ENCODE assay signal across 13 mouse cellular contexts in the genomic region with DNA sequence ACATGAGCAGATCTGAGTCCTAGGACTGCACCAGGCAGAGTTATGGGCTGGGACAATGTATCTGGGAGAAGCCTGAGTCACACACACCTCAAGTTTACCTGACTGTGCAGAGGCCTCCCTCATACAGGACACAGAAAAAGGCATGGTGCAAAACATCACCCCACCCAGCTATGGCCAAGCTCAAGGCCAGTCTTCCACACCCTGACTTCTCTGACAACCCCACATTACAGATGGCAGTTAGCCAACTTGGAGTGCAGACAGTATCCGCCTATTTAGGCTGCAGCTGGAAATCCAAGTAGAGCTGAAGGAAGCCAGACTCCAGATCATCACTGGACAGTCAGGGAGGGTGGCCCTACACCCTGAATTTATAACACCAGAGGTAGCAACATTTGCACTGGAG. TPM values are rescaled to one million over a fixed set of nuclear protein-coding genes. Genes with fewer than 3 reads are reported as not detected.
A peak's percentile ranks its signal among the peaks of the same experiment; 100 is the strongest.
DNase-seq lines count a peak whose midpoint lies in the region; ATAC-seq and TF ChIP-seq lines count a peak whose summit lies in the region.
"Had no signal": no experiment of that assay in that cellular context is flagged by ENCODE, and none has a peak within 500 bp of the region (broad histone marks: within the 10 kb centered on the region; RNA-seq: fewer than 3 reads in every experiment).

No protein-coding gene starts in this region.

- TF ChIP-seq CTCF in hindbrain, postnatal 0 days (IDR thresholded peaks at IDR 0.05; ENCODE audit: low read depth) = no peak
- no peak for TF ChIP-seq CTCF in lung, postnatal 0 days (IDR thresholded peaks at IDR 0.05)

- 62% methylated on average over 1 of the region's 1 CpGs for WGBS in hindbrain, postnatal 0 days
- 96% methylated on average over 1 of the region's 1 CpGs for WGBS in hindbrain, embryonic 12.5 days
- 14% methylated on average over 1 of the region's 1 CpGs for WGBS in heart, embryonic 16.5 days
- 42% methylated on average over 1 of the region's 1 CpGs for WGBS in lung, postnatal 0 days
- 52% methylated on average over 1 of the region's 1 CpGs for WGBS in forebrain, embryonic 16.5 days

- no peaks in the 10 kb centered on the region for H3K4me1 ChIP-seq in hindbrain, postnatal 0 days (ENCODE audit: insufficient read depth, low read length)
- H3K4me1 ChIP-seq in hindbrain, embryonic 12.5 days = no peaks in the 10 kb centered on the region
- peaks cover 9% of the 10 kb centered on the region for H3K4me1 ChIP-seq in heart, embryonic 16.5 days (ENCODE audit: control insufficient read depth, insufficient read depth, low read length)
- no peaks in the 10 kb centered on the region; the same call in 1 of the 2 replicates for H3K4me1 ChIP-seq in lung, postnatal 0 days (ENCODE audit: insufficient read depth, low read depth, low read length)
- H3K4me1 ChIP-seq in forebrain, embryonic 16.5 days (replicated peaks; ENCODE audit: control insufficient read depth, insufficient read depth, low read length) = no peaks in the 10 kb centered on the region
- H3K4me1 ChIP-seq: forebrain, embryonic 15.5 days had no signal

- H3K9me3 ChIP-seq in hindbrain, postnatal 0 days (ENCODE audit: low read length) = no peaks in the 10 kb centered on the region
- H3K9me3 ChIP-seq in hindbrain, embryonic 12.5 days (replicated peaks) = no peaks in the 10 kb centered on the region
- H3K9me3 ChIP-seq in heart, embryonic 16.5 days (replicated peaks; ENCODE audit: control insufficient read depth, low read length) = no peaks in the 10 kb centered on the region
- H3K9me3 ChIP-seq in lung, postnatal 0 days (ENCODE audit: low read length) = no peaks in the 10 kb centered on the region
- H3K9me3 ChIP-seq in forebrain, embryonic 16.5 days (ENCODE audit: control insufficient read depth, low read length) = no peaks in the 10 kb centered on the region
- H3K9me3 ChIP-seq: forebrain, embryonic 15.5 days had no signal

- peaks cover 80% of the 10 kb centered on the region for H3K36me3 ChIP-seq in hindbrain, postnatal 0 days (ENCODE audit: insufficient read depth, low read length)
- peaks cover 95% of the 10 kb centered on the region for H3K36me3 ChIP-seq in hindbrain, embryonic 12.5 days
- peaks cover 60% of the 10 kb centered on the region for H3K36me3 ChIP-seq in heart, embryonic 16.5 days (ENCODE audit: control insufficient read depth, insufficient read depth)
- peaks cover 51% of the 10 kb centered on the region for H3K36me3 ChIP-seq in lung, postnatal 0 days (ENCODE audit: insufficient read depth, low read length)
- peaks cover 31% of the 10 kb centered on the region for H3K36me3 ChIP-seq in forebrain, embryonic 16.5 days (ENCODE audit: control insufficient read depth, insufficient read depth)

- H3K9ac ChIP-seq in hindbrain, postnatal 0 days (replicated peaks; ENCODE audit: low read length) = no peak overlapping the region
- no peak overlapping the region for H3K9ac ChIP-seq in hindbrain, embryonic 12.5 days
- no peak overlapping the region for H3K9ac ChIP-seq in heart, embryonic 16.5 days (ENCODE audit: low read length)
- H3K9ac ChIP-seq in lung, postnatal 0 days (replicated peaks; ENCODE audit: low read depth) = no peak overlapping the region
- H3K9ac ChIP-seq in forebrain, embryonic 16.5 days (replicated peaks; ENCODE audit: low read depth, low read length) = no peak overlapping the region
- H3K9ac ChIP-seq: forebrain, embryonic 15.5 days; liver, embryonic 14.5 days had no signal

- H3K27me3 ChIP-seq in hindbrain, postnatal 0 days (ENCODE audit: insufficient read depth, low read length) = no peaks in the 10 kb centered on the region
- no peaks in the 10 kb centered on the region for H3K27me3 ChIP-seq in hindbrain, embryonic 12.5 days
- no peaks in the 10 kb centered on the region for H3K27me3 ChIP-seq in heart, embryonic 16.5 days (ENCODE audit: control insufficient read depth, insufficient read depth, low read length)
- no peaks in the 10 kb centered on the region for H3K27me3 ChIP-seq in lung, postnatal 0 days (replicated peaks; ENCODE audit: insufficient read depth, low read length)
- no peaks in the 10 kb centered on the region for H3K27me3 ChIP-seq in forebrain, embryonic 16.5 days (replicated peaks; ENCODE audit: control insufficient read depth, insufficient read depth, low read length)
- H3K27me3 ChIP-seq: forebrain, embryonic 15.5 days had no signal

- no peak overlapping the region for H3K4me2 ChIP-seq in hindbrain, postnatal 0 days (ENCODE audit: low read depth, low read length)
- no peak overlapping the region for H3K4me2 ChIP-seq in hindbrain, embryonic 12.5 days (replicated peaks)
- no peak overlapping the region for H3K4me2 ChIP-seq in heart, embryonic 16.5 days (ENCODE audit: low read depth, low read length)
- H3K4me2 ChIP-seq in lung, postnatal 0 days (replicated peaks; ENCODE audit: low read depth, low read length) = no peak overlapping the region
- H3K4me2 ChIP-seq in forebrain, embryonic 16.5 days (ENCODE audit: low read length) = no peak overlapping the region
- H3K4me2 ChIP-seq: forebrain, embryonic 15.5 days had no signal

- H3K4me3 ChIP-seq in hindbrain, postnatal 0 days (ENCODE audit: low read length) = no peak overlapping the region
- no peak overlapping the region for H3K4me3 ChIP-seq in hindbrain, embryonic 12.5 days
- no peak overlapping the region for H3K4me3 ChIP-seq in heart, embryonic 16.5 days (ENCODE audit: low read length)
- H3K4me3 ChIP-seq in lung, postnatal 0 days (ENCODE audit: low read depth, low read length) = no peak overlapping the region
- no peak overlapping the region for H3K4me3 ChIP-seq in forebrain, embryonic 16.5 days (replicated peaks; ENCODE audit: low read length)
- H3K4me3 ChIP-seq: forebrain, embryonic 15.5 days had no signal

- peak; percentile 37 for DNase-seq in hindbrain, postnatal 0 days (ENCODE audit: low spot score)
- DNase-seq in NIH3T3 (ENCODE audit: low read depth) = peak; percentile 71
- peak; percentile 61 for DNase-seq in lung, postnatal 0 days (ENCODE audit: low spot score)
- no peak for DNase-seq in frontal cortex, adult 2 months (ENCODE audit: extremely low spot score in 1 of 2, low spot score in 1 of 2)

- TF ChIP-seq EP300 in lung, postnatal 0 days (IDR thresholded peaks at IDR 0.05) = no peak

- ATAC-seq in hindbrain, postnatal 0 days = no peak
- ATAC-seq in hindbrain, embryonic 12.5 days (ENCODE audit: low FRiP score) = no peak
- ATAC-seq in heart, embryonic 16.5 days (replicated peaks; ENCODE audit: extremely low read depth, insufficient read depth, low FRiP score) = peak; percentile 60; the same call in 1 of the 2 replicates
- ATAC-seq in lung, postnatal 0 days = peak; percentile 62
- no peak for ATAC-seq in inflammation-experienced regulatory T-cells, adult 6 months
- no peak for ATAC-seq in forebrain, embryonic 16.5 days
- ATAC-seq: forebrain, embryonic 15.5 days; midbrain, embryonic 16.5 days had no signal

- H3K27ac ChIP-seq in hindbrain, postnatal 0 days = no peak overlapping the region
- H3K27ac ChIP-seq in hindbrain, embryonic 12.5 days = no peak overlapping the region
- no peak overlapping the region; the same call in 1 of the 2 replicates for H3K27ac ChIP-seq in heart, embryonic 16.5 days (ENCODE audit: low read length)
- H3K27ac ChIP-seq in lung, postnatal 0 days (ENCODE audit: low read length) = no peak overlapping the region
- H3K27ac ChIP-seq in forebrain, embryonic 16.5 days (ENCODE audit: low read length) = no peak overlapping the region
- H3K27ac ChIP-seq: forebrain, embryonic 15.5 days; liver, embryonic 14.5 days had no signal

RNA-seq across cellular contexts. Expression of a gene that starts 18.6 kb away (rescaled TPM):
- 265 and 324 TPM in 2 replicates for total RNA-seq in hindbrain, postnatal 0 days (2014; rRNA removed)
- polyA plus RNA-seq in hindbrain, postnatal 0 days (2015; fragmentation: Nextera tagmentation; extraction: Ambion mirVana) = 69.5 and 70.7 TPM in 2 replicates
- 81.1 and 95.5 TPM in 2 replicates for polyA plus RNA-seq in hindbrain, embryonic 12.5 days (2016; fragmentation: Nextera tagmentation; extraction: Ambion mirVana)
- polyA plus RNA-seq in heart, embryonic 16.5 days (2015; fragmentation: Nextera tagmentation; extraction: Ambion mirVana) = 43.0 and 43.6 TPM in 2 replicates
- polyA plus RNA-seq in lung, postnatal 0 days (2015; fragmentation: Nextera tagmentation; extraction: Ambion mirVana) = 28.1 and 30.9 TPM in 2 replicates
- 212 and 221 TPM in 2 replicates for polyA plus RNA-seq in frontal cortex, adult 2 months (2012; rRNA removed)
- 100 to 1,000 TPM in 2 of 3 experiments, 10 to 100 TPM in 1; 63.2 to 112 (median 106) TPM for polyA plus RNA-seq in inflammation-experienced regulatory T-cells, adult 6 months (2017; shearing (Covaris generic))
- 81.8 and 97.2 TPM in 2 replicates for polyA plus RNA-seq in forebrain, embryonic 16.5 days (2015; fragmentation: Nextera tagmentation; extraction: Ambion mirVana)

RNA-seq across cellular contexts. Expression of a gene that starts 26.1 kb away (rescaled TPM):
- not detected in 2 replicates for total RNA-seq in hindbrain, postnatal 0 days (2014; rRNA removed)
- not detected in 2 replicates for polyA plus RNA-seq in hindbrain, postnatal 0 days (2015; fragmentation: Nextera tagmentation; extraction: Ambion mirVana)
- not detected in 2 replicates for polyA plus RNA-seq in hindbrain, embryonic 12.5 days (2016; fragmentation: Nextera tagmentation; extraction: Ambion mirVana)
- 0.19 and 0.42 TPM in 2 replicates for polyA plus RNA-seq in heart, embryonic 16.5 days (2015; fragmentation: Nextera tagmentation; extraction: Ambion mirVana)
- 0.11 and 0.12 TPM in 2 replicates for polyA plus RNA-seq in lung, postnatal 0 days (2015; fragmentation: Nextera tagmentation; extraction: Ambion mirVana)
- not detected in 2 replicates for polyA plus RNA-seq in frontal cortex, adult 2 months (2012; rRNA removed)
- polyA plus RNA-seq in inflammation-experienced regulatory T-cells, adult 6 months (2017; shearing (Covaris generic)) = not detected
- polyA plus RNA-seq in forebrain, embryonic 16.5 days (2015; fragmentation: Nextera tagmentation; extraction: Ambion mirVana) = not detected in 2 replicates
- total RNA-seq: hematopoietic stem cell, adult 5-6 weeks; left cerebral cortex, adult 18-20 months had no signal
- polyA plus RNA-seq: forebrain, embryonic 15.5 days; midbrain, embryonic 16.5 days had no signal

RNA-seq across cellular contexts. Expression of a gene that starts 37.7 kb away (rescaled TPM):
- not detected in 2 replicates for total RNA-seq in hindbrain, postnatal 0 days (2014; rRNA removed)
- polyA plus RNA-seq in hindbrain, postnatal 0 days (2015; fragmentation: Nextera tagmentation; extraction: Ambion mirVana) = not detected in 2 replicates
- not detected in 2 replicates for polyA plus RNA-seq in hindbrain, embryonic 12.5 days (2016; fragmentation: Nextera tagmentation; extraction: Ambion mirVana)
- polyA plus RNA-seq in heart, embryonic 16.5 days (2015; fragmentation: Nextera tagmentation; extraction: Ambion mirVana) = not detected in 2 replicates
- not detected in 2 replicates for polyA plus RNA-seq in lung, postnatal 0 days (2015; fragmentation: Nextera tagmentation; extraction: Ambion mirVana)
- not detected in 2 replicates for polyA plus RNA-seq in frontal cortex, adult 2 months (2012; rRNA removed)
- polyA plus RNA-seq in inflammation-experienced regulatory T-cells, adult 6 months (2017; shearing (Covaris generic)) = not detected
- polyA plus RNA-seq in forebrain, embryonic 16.5 days (2015; fragmentation: Nextera tagmentation; extraction: Ambion mirVana) = not detected in 2 replicates
- total RNA-seq: hematopoietic stem cell, adult 5-6 weeks; left cerebral cortex, adult 18-20 months had no signal
- polyA plus RNA-seq: forebrain, embryonic 15.5 days; midbrain, embryonic 16.5 days had no signal

RNA-seq across cellular contexts. Expression of a gene that starts 59.0 kb away (rescaled TPM):
- 24.9 and 26.2 TPM in 2 replicates for total RNA-seq in hindbrain, postnatal 0 days (2014; rRNA removed)
- 30.2 and 34.5 TPM in 2 replicates for polyA plus RNA-seq in hindbrain, postnatal 0 days (2015; fragmentation: Nextera tagmentation; extraction: Ambion mirVana)
- polyA plus RNA-seq in hindbrain, embryonic 12.5 days (2016; fragmentation: Nextera tagmentation; extraction: Ambion mirVana) = 42.5 and 47.3 TPM in 2 replicates
- 54.5 and 56.5 TPM in 2 replicates for polyA plus RNA-seq in heart, embryonic 16.5 days (2015; fragmentation: Nextera tagmentation; extraction: Ambion mirVana)
- polyA plus RNA-seq in lung, postnatal 0 days (2015; fragmentation: Nextera tagmentation; extraction: Ambion mirVana) = 44.8 and 48.1 TPM in 2 replicates
- 14.7 and 15.8 TPM in 2 replicates for polyA plus RNA-seq in frontal cortex, adult 2 months (2012; rRNA removed)
- 10 to 100 TPM; 24.7 to 44.0 (median 34.7) TPM for polyA plus RNA-seq in inflammation-experienced regulatory T-cells, adult 6 months (2017; shearing (Covaris generic))
- 29.5 and 32.3 TPM in 2 replicates for polyA plus RNA-seq in forebrain, embryonic 16.5 days (2015; fragmentation: Nextera tagmentation; extraction: Ambion mirVana)

RNA-seq across cellular contexts. Expression of a gene that starts 59.1 kb away (rescaled TPM):
- 79.1 and 106 TPM in 2 replicates for total RNA-seq in hindbrain, postnatal 0 days (2014; rRNA removed)
- polyA plus RNA-seq in hindbrain, postnatal 0 days (2015; fragmentation: Nextera tagmentation; extraction: Ambion mirVana) = 97.1 and 99.1 TPM in 2 replicates
- polyA plus RNA-seq in hindbrain, embryonic 12.5 days (2016; fragmentation: Nextera tagmentation; extraction: Ambion mirVana) = 140 and 151 TPM in 2 replicates
- 101 and 108 TPM in 2 replicates for polyA plus RNA-seq in heart, embryonic 16.5 days (2015; fragmentation: Nextera tagmentation; extraction: Ambion mirVana)
- polyA plus RNA-seq in lung, postnatal 0 days (2015; fragmentation: Nextera tagmentation; extraction: Ambion mirVana) = 73.7 and 80.7 TPM in 2 replicates
- polyA plus RNA-seq in frontal cortex, adult 2 months (2012; rRNA removed) = 101 and 112 TPM in 2 replicates
- 100 to 1,000 TPM; 145 to 237 (median 180) TPM for polyA plus RNA-seq in inflammation-experienced regulatory T-cells, adult 6 months (2017; shearing (Covaris generic))
- polyA plus RNA-seq in forebrain, embryonic 16.5 days (2015; fragmentation: Nextera tagmentation; extraction: Ambion mirVana) = 138 and 140 TPM in 2 replicates

Comparison
In these comparisons a context has a peak if more than half of its experiments do, and no peak if none do; other contexts are left out.
1. ATAC-seq: peak in heart, embryonic 16.5 days (single experiment) and lung, postnatal 0 days (single experiment); none in hindbrain, postnatal 0 days (single experiment), hindbrain, embryonic 12.5 days (single experiment), inflammation-experienced regulatory T-cells, adult 6 months (single experiment) and forebrain, embryonic 16.5 days (single experiment).
2. DNase-seq: peak in hindbrain, postnatal 0 days (single experiment), NIH3T3 (single experiment) and lung, postnatal 0 days (single experiment); none in frontal cortex, adult 2 months (0 of 2).